Mouse (Mus musculus) limb, embryonic 11.5 days (tissue): ENCODE data around the gene Disp2. TPM values are rescaled to one million over a fixed set of nuclear protein-coding genes. Genes with fewer than 3 reads are reported as not detected.

Experiments used
- ATAC-seq: fragments of 200-750 bp; cut with Nextera tagmentation; 2 replicates; pipeline ENCODE4 v1.8.0; 2017; ENCODE audit warnings: low read depth; ENCODE audit not compliant: insufficient number of reproducible peaks, low FRiP score, low TSS enrichment
- DNase-seq: peaks from one replicate; pipeline ENCODE4 v3.0.0-alpha.2; 2015; ENCODE audit warnings: low spot score
- H3K27ac ChIP-seq: fragments of 300-500 bp; sonication (generic); replicated peaks from 2 replicates; pipeline ENCODE4 v1.5.1; 2014; ENCODE audit warnings: low read depth, mild to moderate bottlenecking, low read length
- H3K27me3 ChIP-seq: fragments of 300-500 bp; sonication (generic); 2 replicates; pipeline ENCODE4 v1.6.1; 2014; ENCODE audit warnings: mild to moderate bottlenecking, low read length, mixed read lengths; ENCODE audit not compliant: control insufficient read depth, insufficient read depth
- H3K36me3 ChIP-seq: fragments of 300-500 bp; sonication (generic); 2 replicates; pipeline ENCODE4 v1.6.1; 2014; ENCODE audit warnings: mild to moderate bottlenecking, low read length, moderate library complexity, mixed read lengths; ENCODE audit not compliant: control insufficient read depth, insufficient read depth
- H3K4me1 ChIP-seq: fragments of 300-500 bp; sonication (generic); 2 replicates; pipeline ENCODE4 v1.6.1; 2014; ENCODE audit warnings: low read length, mixed read lengths; ENCODE audit not compliant: control insufficient read depth, insufficient read depth
- H3K4me2 ChIP-seq: fragments of 300-500 bp; sonication (generic); 2 replicates; pipeline ENCODE4 v1.6.1; 2014; ENCODE audit warnings: low read depth, mild to moderate bottlenecking, moderate library complexity; ENCODE audit not compliant: severe bottlenecking
- H3K4me3 ChIP-seq: fragments of 300-500 bp; sonication (generic); 2 replicates; pipeline ENCODE4 v1.5.1; 2014; ENCODE audit warnings: low read depth, low read length
- H3K9ac ChIP-seq: fragments of 300-500 bp; sonication (generic); 2 replicates; pipeline ENCODE4 v1.6.1; 2014; ENCODE audit warnings: mild to moderate bottlenecking, low read length
- H3K9me3 ChIP-seq: fragments of 300-500 bp; sonication (generic); 2 replicates; pipeline ENCODE4 v1.6.1; 2016; ENCODE audit warnings: low read length; ENCODE audit not compliant: control insufficient read depth
- WGBS: fragments of 180-500 bp; shearing (Covaris S2); extraction: QIAGEN DNeasy Blood & Tissue Kit; methylation state at CpG from one replicate; pipeline ENCODE4 v1.1.7; 2014; 5-methylcytosine and 5-hydroxymethylcytosine counted together
- polyA plus RNA-seq: library from polyadenylated mRNA; unstranded; fragments of >200 nt; fragmentation: Nextera tagmentation; extraction: Ambion mirVana; gene quantifications from 2 replicates; pipeline ENCODE4 v1.2.1, GENCODE M21; 2014

Gene Disp2
- polyA plus RNA-seq, 1 experiment from 2014 or later: 0.05 TPM

- H3K4me1 ChIP-seq: peaks cover 8% of the 10 kb centered on the region; the same call in 1 of the 2 replicates
- no peak for DNase-seq
- no peak overlapping the region for H3K27ac ChIP-seq
- H3K27me3 ChIP-seq: peaks cover 12% of the 10 kb centered on the region
- no peaks in the 10 kb centered on the region for H3K9me3 ChIP-seq
- peak overlapping the region; percentile 87; the same call in 1 of the 2 replicates for H3K4me3 ChIP-seq
- no peak overlapping the region for H3K9ac ChIP-seq
- ATAC-seq: no peak
- no peaks in the 10 kb centered on the region for H3K36me3 ChIP-seq
- WGBS: 4% methylated on average over 7 of the region's 7 CpGs
- peak overlapping the region; percentile 98 for H3K4me2 ChIP-seq
Measured at GRCm38 (mm10) chr2:118744621-118745020, 34.9 kb upstream of the Disp2 start.

DNA sequence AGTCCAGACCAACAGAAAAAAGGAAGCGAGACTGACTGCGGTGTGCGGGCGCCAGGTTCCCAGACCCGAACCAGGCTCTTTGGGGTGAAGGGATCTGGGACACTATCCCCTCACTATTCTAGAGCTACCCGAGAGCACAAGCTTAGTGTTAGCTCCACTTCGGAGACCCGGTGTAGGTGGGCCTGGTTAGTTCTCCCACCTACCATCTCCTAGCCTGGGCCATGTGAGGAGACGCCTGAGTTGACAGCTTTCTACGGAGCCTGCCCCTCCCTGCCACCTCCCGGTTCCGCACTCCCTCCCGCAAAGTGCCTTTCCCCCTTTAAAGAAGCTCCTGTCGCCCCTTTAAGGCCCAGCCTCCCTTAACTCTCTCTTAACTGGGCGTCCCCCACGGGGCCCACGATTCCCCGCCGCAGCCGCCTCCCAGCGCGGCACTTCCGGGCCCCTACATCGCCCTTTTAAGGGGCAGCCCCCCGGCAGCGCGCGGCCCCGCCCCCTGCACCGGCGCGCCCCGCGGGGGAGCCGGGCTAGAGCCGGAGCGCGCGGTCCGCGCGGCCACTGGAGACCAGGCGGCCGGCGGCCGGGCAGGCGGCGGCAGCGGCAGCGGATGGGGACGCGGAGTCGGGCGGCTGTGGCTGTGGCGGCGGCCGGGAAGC lies 34.2 kb upstream of the Disp2 start, which contains the start of gene Inafm2:
TSS of gene Inafm2 (plus strand) at position 527 of the 653 bp plus-strand sequence.
- H3K36me3 ChIP-seq: no peaks in the 10 kb centered on the region
- H3K4me2 ChIP-seq: peak within 1 kb of the TSS; percentile 98
- H3K9ac ChIP-seq: peak within 1 kb of the TSS; percentile 86
- peaks cover 12% of the 10 kb centered on the region for H3K27me3 ChIP-seq
- H3K4me3 ChIP-seq: peak within 1 kb of the TSS; percentile 87
- peaks cover 15% of the 10 kb centered on the region for H3K4me1 ChIP-seq
- ATAC-seq (peak; percentile 89), DNase-seq (peak; percentile 91)
- WGBS: under 1% methylated on average over 45 of the region's 57 CpGs
- H3K9me3 ChIP-seq: no peaks in the 10 kb centered on the region
- H3K27ac ChIP-seq: no peak within 1 kb of the TSS

- Histone ChIP-seq H3K4me1 (peaks cover 18% of the 10 kb centered on the region), H3K4me2 (peak overlapping the region; percentile 98), H3K36me3 (no peaks in the 10 kb centered on the region), H3K27ac (no peak overlapping the region), H3K9ac (peak overlapping the region; percentile 86), H3K9me3 (no peaks in the 10 kb centered on the region), H3K27me3 (peaks cover 12% of the 10 kb centered on the region), H3K4me3 (peak overlapping the region; percentile 87)
- WGBS: under 1% methylated on average over 97 of the region's 113 CpGs
- ATAC-seq: peak; percentile 32; the same call in 1 of the 2 replicates
- peak; percentile 69 for DNase-seq
Measured at GRCm38 (mm10) chr2:118745915-118746901, 33.3 kb upstream of the Disp2 start.

DNA sequence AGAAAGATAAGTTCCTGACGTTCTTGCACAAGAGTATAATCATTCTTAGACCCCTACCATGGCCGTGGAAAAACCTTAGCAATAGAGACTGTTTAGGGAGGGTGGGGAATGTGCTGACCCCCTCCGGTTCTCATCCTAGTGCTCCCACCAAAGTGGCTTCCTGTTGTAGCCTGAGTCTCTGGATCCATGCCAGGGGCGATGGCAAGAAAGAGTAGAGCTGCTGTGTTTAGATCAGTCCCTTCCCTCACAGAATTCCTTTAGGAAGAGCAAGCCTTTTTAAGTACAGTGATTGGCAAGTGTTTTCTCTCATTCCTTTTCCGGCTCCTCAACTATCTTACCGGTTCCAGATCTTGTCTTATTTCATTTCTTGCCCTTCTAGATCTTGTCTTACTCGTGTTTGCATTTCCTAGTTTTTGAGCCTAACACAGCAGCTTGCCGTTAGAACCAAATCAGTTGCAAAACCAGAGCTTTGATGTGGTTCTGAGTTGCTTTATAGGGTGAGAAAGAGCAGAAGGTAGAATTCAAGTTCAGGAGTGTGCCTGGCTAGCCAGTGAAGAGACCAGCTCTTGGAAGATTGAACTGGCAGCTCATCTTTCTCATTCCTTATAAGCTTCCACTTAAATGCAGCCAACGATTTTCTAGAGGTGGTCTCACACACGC lies 32.1 kb upstream of the Disp2 start:
- H3K9ac ChIP-seq: no peak overlapping the region
- 36% methylated on average over 10 of the region's 10 CpGs for WGBS
- H3K4me3 ChIP-seq: no peak overlapping the region
- H3K27ac ChIP-seq: no peak overlapping the region
- DNase-seq (no peak), ATAC-seq (no peak)
- H3K4me2 ChIP-seq: peak overlapping the region; percentile 98; the same call in 1 of the 2 replicates
- peaks cover 12% of the 10 kb centered on the region for H3K27me3 ChIP-seq
- no peaks in the 10 kb centered on the region for H3K9me3 ChIP-seq
- peaks cover 24% of the 10 kb centered on the region for H3K4me1 ChIP-seq
- no peaks in the 10 kb centered on the region for H3K36me3 ChIP-seq

GRCm38 (mm10) chr2:118749341-118749884 lies 30.1 kb upstream of the Disp2 start:
- H3K27me3 ChIP-seq: peaks cover 5% of the 10 kb centered on the region
- WGBS: 52% methylated on average over 10 of the region's 10 CpGs
- ATAC-seq (no peak), DNase-seq (no peak)
- no peak overlapping the region for H3K27ac ChIP-seq
- H3K4me3 ChIP-seq: no peak overlapping the region
- H3K9me3 ChIP-seq: no peaks in the 10 kb centered on the region
- no peaks in the 10 kb centered on the region for H3K36me3 ChIP-seq
- peaks cover 26% of the 10 kb centered on the region for H3K4me1 ChIP-seq
- H3K4me2 ChIP-seq: no peak overlapping the region
- no peak overlapping the region for H3K9ac ChIP-seq

DNA sequence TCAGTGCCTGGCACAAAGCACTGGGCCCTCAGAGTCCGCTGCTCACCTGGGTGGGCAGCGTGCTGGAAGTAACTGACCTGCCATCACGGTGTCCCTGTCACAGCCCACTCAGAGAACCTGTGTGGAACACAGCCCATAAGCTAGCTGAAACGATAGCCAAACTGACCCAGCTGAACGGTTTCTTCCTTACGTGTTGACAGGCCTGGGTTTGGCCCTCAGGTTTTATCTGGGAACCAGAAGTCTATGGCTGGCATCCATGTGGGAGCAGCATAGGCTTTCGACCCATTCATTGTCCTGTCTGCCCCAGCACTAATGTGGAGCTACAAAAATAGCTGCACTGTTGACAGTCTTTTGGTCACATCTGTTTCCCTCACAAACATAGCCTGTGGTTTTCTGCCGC lies 29.0 kb upstream of the Disp2 start:
- no peaks in the 10 kb centered on the region for H3K27me3 ChIP-seq
- no peak for DNase-seq
- ATAC-seq: no peak
- H3K4me3 ChIP-seq: no peak overlapping the region
- no peaks in the 10 kb centered on the region for H3K36me3 ChIP-seq
- no peak overlapping the region for H3K9ac ChIP-seq
- H3K27ac ChIP-seq: no peak overlapping the region
- H3K4me2 ChIP-seq: no peak overlapping the region
- H3K4me1 ChIP-seq: peaks cover 20% of the 10 kb centered on the region
- no peaks in the 10 kb centered on the region for H3K9me3 ChIP-seq
- 86% methylated on average over 8 of the region's 8 CpGs for WGBS

DNA sequence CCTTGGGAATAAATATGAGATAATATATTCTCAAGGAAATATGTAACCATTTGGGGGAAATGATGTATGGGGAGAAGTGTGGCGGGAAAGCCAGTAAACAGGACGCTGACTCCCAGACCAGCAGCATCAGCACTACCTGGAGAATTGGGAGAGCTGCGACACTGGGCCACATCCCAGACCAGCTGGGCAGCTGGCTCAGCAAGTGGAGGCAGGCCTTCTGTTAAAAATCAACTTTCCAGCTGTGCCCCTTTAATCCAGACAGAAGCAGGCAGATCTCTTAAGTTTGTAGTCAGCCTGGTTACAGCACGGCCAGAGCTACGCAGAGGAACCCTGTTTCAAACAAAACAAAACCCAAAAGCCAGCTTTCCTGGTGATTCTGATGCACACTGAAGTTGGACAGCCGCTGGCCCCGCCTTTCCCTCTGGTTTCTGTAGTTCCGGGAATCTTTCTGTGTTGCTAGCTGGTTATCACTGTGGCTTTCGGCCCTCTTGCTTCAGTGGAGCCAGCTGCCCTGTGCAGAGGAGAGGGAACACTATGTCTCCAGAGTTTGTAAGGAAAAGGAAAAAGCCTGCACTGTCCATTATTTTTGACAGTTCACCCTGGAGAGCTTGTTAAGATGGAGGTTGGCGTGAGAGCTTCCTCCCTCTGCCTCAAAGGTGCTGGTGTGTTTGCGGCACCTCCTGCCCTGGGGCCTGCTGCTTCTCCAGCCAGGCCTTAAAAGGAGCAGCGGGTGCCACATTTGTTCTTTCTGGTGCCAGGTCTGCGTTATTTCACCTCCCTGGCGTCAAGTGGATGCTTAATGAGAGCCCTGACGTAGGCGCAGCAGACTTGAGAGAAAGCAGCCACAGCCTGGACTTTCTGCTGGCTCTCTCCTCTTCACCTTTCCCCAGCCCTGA lies 27.4 kb upstream of the Disp2 start:
- H3K4me2 ChIP-seq: no peak overlapping the region
- peak; percentile 20 for DNase-seq
- no peaks in the 10 kb centered on the region for H3K9me3 ChIP-seq
- H3K36me3 ChIP-seq: no peaks in the 10 kb centered on the region
- no peak overlapping the region for H3K27ac ChIP-seq
- H3K27me3 ChIP-seq: no peaks in the 10 kb centered on the region
- peaks cover 21% of the 10 kb centered on the region for H3K4me1 ChIP-seq
- WGBS: 54% methylated on average over 16 of the region's 16 CpGs
- peak overlapping the region; percentile 30; the same call in 1 of the 2 replicates for H3K9ac ChIP-seq
- ATAC-seq: no peak
- H3K4me3 ChIP-seq: no peak overlapping the region
